Mouse (Mus musculus) ES-Bruce4 (cell line): ENCODE results near the gene Bahd1.

Experiments used
- CTCF ChIP-seq: IDR thresholded peaks from one replicate; pipeline ENCODE4 v1.8.1; 2011; ENCODE audit warnings: low read depth, low read length
- POLR2A ChIP-seq: IDR thresholded peaks from one replicate; pipeline ENCODE4 v1.8.1; 2011; ENCODE audit warnings: low read length; ENCODE audit not compliant: insufficient read depth

- TF ChIP-seq CTCF (no peak), POLR2A (no peak)
Observed at GRCm38 (mm10) chr2:118897808-118898207, 2.4 kb upstream of the Bahd1 start.
